Mouse (Mus musculus) lung, postnatal 0 days (tissue): ENCODE measurements at regions not wholly inside any gene's neighbourhood (a gene's known extent, or its start where the extent isn't known, plus 50 kb on each side); places are given as distances from the start of the nearest gene placed in this dataset.

ENCODE experiments used
- CTCF ChIP-seq: IDR thresholded peaks from 2 replicates; pipeline ENCODE4 v1.5.1; 2016; ENCODE audit warnings: antibody characterized with exemption, mild to moderate bottlenecking
- EP300 ChIP-seq: IDR thresholded peaks from 2 replicates; pipeline ENCODE4 v1.6.1; 2016; ENCODE audit warnings: antibody characterized with exemption, mild to moderate bottlenecking, control low read depth

- TF ChIP-seq CTCF: peak; percentile 95
- TF ChIP-seq EP300: no peak
Observed at GRCm38 (mm10) chr17:84113608-84114278, 74.0 kb downstream of the Zfp36l2 start.
